Mouse (Mus musculus) gastrocnemius, postnatal 14 days (tissue): ENCODE measurements around the gene Tmcc2. TPM values are rescaled to one million over a fixed set of nuclear protein-coding genes. Genes with fewer than 3 reads are reported as not detected.

Source experiments
- DNase-seq: peaks from one replicate; pipeline ENCODE4 v3.0.0; 2021; ENCODE audit warnings: mixed read lengths
- intact Hi-C: fragments of 180-260 bp; cut with DNase I; formaldehyde crosslinking; loops from one replicate; pipeline ENCODE4 v1.15.1; 2025; ENCODE audit warnings: low total_unique reads
- total RNA-seq, 2 experiments: library from RNA; stranded (reverse); gene quantifications; 2 replicates each; pipeline ENCODE4 v1.2.3; 2021

Tmcc2 gene
- total RNA-seq, 2 experiments from 2014 or later, result 19.4 to 22.9 TPM

DNA sequence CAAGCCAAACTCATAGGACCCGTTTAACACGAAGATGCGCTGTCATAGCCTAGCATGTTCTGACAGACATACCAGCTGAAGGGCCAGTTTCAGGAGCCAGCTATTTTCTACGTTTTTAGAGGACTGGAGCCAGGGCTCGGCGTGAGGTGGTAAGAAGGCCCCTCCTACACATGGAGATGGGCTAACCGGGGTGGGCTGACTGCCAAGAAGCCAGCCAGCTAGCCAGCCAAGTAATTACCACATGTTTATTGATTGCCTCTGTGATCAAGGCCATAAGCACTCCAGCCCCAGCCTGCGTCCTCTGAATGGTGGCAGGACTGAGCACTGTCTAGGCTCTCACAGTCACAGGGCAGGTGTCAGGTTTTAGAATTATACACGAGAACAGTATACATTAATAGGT is 64.3 kb downstream of the Tmcc2 start:
- no peak for DNase-seq
- intact Hi-C loops, result no loop called here

DNA sequence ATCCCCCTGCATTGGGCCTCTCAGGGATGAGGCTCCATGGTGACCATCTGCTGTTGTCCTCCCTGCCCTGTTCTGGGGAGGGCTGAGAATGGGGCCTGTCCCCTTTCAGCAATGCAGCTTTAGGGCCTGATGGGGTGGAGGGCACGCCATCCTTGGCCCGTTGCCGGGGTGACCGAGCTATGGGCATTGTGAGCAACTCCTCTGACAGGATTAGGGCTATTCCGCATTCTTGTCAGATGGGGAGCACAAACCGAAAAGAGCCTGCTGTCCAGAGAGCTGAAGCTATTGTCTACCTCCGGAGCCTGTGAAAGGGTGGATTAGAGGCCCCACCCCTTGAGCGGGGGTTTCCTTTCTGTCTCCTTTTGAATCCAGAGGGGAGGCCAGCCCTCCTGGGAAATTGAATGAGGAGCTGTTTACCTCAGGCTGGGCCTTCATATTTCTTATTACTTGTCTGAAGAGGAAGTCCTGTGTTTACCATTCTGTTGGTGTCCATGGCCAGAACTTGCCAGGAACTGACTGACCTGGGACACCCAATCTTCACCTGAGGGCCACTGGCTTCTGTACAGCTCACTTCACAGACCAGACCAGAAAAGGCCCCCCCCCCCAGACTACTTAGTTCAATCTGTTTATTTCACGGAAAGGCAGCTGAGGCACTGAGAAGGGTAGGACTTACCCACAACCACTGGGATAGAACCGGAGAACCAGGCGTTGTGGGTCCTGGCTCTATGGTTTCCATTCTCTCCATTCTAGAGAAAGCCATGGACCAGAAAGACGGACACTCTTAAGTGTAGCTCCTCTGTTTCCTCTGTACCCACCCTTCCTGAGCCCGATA is 68.2 kb downstream of the Tmcc2 start:
- intact Hi-C loops, result no loop called here
- no peak for DNase-seq

GRCm38 (mm10) chr1:132321821-132322580 is 69.1 kb downstream of the Tmcc2 start:
- no peak for DNase-seq
- intact Hi-C loops, result no loop called here

GRCm38 (mm10) chr1:132319242-132319641 is 71.8 kb downstream of the Tmcc2 start:
- peak; percentile 56 for DNase-seq
- intact Hi-C loops, result no loop called here

DNA sequence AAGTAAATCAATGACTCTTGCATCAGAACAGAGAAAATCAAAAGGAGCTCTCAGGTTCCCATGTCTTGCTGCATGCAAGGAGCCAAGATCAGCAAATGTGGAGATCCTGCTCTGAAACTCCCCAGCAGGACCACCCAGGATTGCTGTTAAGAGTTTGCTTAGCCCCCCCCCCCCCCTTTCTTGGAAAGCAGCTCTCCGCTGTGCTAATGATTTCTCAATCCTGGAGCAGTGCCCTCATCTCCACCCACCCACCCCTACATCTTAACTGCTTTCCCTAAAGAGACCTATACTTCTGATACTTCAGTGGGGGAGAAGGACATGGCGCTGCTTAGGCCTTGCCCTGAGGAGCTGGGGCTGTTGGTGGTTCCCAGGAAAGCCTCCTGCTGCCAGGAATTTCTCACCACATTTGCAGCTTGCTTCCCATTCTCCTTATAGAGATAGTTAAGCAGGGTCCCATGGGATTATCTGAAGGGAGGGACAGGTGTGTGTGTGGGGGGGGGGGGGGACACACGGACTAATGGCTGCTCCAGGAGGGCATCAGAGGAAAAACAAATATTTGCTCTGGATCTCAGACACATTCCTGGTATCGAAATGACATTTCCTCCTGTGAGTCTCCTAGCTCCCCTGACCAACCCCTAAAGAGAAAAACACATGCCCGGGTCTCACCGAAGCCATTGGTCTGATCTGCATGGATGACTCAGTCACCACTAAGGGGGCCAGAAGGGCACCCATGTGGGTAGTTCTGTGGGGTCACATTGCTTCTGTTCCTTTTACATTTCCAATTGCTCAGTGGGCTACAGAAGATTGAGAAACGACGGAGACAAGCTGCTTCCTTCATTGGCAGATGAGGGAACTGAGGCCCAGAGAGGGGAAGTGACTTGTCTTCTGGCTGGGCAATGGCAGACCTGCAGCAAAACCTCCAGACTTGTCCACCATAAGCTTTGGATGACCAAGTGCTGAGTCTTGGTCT is 72.9 kb downstream of the Tmcc2 start:
- no peak for DNase-seq
- intact Hi-C loops, result no loop called here

DNA sequence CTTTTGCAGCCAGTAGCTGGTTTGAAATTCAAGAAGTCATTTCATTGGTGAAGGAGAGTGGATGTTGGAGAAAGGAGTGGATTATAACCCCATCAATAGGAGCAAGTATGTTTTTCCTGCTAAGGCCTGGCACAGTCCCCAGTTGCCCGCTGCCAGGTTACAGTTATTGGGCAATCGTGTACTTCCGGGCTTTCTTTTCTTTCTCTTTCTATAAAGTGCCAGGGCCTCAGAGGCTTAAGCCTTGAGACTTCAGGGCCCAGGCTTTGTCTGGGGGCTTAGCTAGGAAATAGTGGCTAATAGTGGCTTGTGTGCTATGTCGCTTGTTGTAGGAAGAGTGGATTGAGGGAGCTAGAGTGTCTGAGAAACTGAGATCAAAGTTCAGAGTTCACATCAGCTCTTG is 73.7 kb downstream of the Tmcc2 start:
- no peak for DNase-seq
- intact Hi-C loops, result no loop called here

DNA sequence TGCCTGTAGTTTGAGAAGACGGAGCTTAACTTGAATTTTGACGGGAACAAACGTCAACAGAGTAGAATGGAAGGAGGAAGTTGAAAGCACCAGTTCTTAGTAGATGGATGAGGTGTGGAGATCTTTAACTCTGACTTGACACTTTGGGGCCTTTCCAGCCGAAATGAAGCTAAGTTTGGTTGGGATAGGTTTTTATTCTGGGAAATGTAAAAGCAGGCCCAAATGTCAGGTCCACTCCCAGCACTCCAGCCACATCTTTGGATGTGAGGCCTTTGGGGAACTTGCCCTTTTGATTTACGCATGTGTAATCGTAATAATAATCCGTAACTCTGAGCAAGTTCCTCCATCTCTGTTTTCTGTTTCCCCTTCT is 74.5 kb downstream of the Tmcc2 start:
- intact Hi-C loops, result no loop called here
- no peak for DNase-seq

- peak; percentile 86 for DNase-seq
- intact Hi-C loops, result loop anchor here (2.0 kb wide), 1 partner anchor 39 kb away; no protein-coding TSS in a partner anchor
Observed at GRCm38 (mm10) chr1:132315889-132316624, 75.0 kb downstream of the Tmcc2 start, which contains the start of gene Nuak2. Gene Nuak2 (plus strand): TSS chr1:132316126.

DNA sequence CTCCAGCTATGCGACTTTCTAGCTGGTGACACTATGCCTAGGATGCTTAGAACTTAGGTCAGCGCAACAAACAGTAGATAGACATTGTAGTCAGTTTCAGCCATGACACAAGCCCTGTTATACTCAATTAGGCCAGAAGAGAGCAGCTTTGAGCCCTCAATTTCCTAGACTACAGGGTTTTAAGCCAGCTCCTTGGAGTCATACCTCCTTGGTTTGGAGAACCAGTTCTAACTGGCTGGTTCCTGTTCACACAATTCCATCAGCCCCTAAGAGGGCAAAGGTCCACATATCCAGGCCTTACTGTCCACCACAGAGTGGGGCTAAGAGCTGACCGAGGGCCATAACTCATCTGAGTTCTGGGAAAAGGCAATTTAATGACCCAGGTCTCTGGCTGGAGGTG is 78.4 kb downstream of the Tmcc2 start:
- no peak for DNase-seq
- intact Hi-C loops, result no loop called here

DNA sequence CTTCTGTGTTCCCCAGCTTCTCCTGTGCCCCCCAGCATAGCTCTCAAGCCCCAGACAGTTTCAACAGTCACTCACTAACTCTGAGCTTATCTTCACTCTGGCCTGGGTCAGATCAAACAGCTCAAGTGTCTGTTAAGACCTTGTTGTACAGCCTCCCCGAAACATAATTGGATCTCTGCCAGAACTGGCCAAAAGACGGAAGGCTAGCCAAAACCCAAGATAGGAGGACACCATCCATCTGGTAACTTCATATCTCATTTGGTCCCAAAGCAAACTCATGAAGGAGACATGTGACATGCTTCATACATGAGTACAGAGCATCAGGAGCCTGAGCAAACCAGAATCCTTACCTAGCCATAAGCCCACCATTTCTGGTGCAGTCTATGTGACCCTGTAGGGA is 79.0 kb downstream of the Tmcc2 start:
- DNase-seq, result no peak
- intact Hi-C loops, result no loop called here

DNA sequence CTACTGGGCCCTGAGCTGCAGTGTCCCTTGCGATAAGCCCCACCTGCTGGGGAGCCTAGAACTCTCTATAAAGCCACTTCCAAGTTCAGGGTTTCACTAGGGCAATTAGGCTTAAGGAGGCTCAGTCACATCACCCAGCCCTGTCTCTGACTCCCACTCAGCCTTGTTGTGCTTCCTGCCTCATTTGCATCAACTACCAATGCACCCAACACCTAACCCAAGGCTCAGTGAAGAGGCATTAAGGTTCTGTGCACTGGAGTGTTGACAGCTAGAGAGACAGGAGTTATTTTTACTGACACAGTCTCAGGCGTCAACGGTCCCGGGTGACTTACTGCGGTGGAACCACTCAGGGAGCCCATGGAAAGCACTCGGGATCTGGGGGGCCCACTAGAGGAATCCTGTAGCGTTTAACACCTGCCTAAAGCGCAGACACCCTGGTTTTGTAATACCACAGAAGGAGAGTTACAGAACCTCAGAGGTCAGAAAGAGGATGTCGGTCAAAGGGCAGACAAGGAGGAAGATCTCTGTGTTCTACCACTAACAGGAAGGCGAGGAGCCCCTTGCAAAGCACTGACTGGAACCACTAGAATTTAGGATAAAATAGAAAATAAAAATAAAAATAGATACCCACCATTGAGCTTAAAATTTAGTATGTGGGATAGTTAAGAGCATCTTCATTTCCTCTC is 79.8 kb downstream of the Tmcc2 start:
- no peak for DNase-seq
- intact Hi-C loops, result no loop called here

- intact Hi-C loops, result no loop called here
- DNase-seq, result no peak
Observed at GRCm38 (mm10) chr1:132310754-132311153, 80.3 kb downstream of the Tmcc2 start.

DNA sequence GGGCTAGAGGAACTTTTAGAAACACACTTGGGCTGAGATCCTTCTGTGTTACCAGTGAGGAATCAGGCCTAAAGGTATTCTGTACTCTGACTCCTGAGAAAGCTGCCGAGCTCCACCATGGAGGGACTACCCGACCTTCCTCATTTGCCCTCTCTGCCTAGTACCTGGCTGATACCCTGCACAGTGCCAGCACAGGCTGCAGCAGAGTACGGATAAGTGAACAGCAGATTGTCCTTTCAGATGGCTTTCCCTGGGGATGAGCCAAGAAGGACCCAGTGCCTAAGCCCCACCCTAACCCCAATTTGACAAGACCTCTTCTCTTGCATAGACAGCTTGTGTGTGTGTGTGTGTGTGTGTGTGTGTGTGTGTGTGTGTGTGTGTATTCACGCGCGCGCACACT is 82.4 kb downstream of the Tmcc2 start:
- intact Hi-C loops, result loop anchor here (10.0 kb wide), 1 partner anchor 144 kb away; no protein-coding TSS in a partner anchor
- DNase-seq, result no peak

- intact Hi-C loops, result loop anchor here (10.0 kb wide), 1 partner anchor 143 kb away; no protein-coding TSS in a partner anchor
- no peak for DNase-seq
Observed at GRCm38 (mm10) chr1:132307962-132308361, 83.1 kb downstream of the Tmcc2 start.

DNA sequence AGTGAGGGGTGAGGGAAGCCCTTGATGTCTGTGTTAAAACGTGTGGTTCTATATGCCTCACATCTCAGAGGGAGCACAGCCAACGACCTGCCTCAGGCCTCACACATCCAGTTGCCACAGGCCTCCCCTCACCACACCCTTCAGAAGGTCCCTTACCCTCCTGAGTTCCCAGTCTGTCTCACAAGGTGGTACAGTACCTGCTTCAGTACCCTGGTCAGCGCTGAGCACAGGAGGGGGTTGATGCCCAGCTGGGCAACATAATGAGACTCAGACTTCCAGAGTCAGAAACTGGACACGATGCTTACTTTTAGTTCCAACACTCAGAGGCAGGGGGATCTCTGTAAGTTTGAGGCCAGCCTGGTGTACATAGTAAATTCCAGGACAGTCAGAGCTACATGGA is 84.3 kb downstream of the Tmcc2 start:
- intact Hi-C loops, result loop anchor here (10.0 kb wide), 1 partner anchor 142 kb away; no protein-coding TSS in a partner anchor
- DNase-seq, result no peak
